Mouse (Mus musculus): Measurements from ENCODE around the gene Gm17078. TPM values are rescaled to one million over a fixed set of nuclear protein-coding genes. Genes with fewer than 3 reads are reported as not detected.

The Gm17078 gene
- not detected for total RNA-seq (2023)

GRCm38 (mm10) chr14:51611210-51611609 lies at the start of gene Gm17078:
Gm17078 (minus strand) TSS chr14:51611310.

GRCm38 (mm10) chr14:51635566-51635965 lies 24.5 kb upstream of the Gm17078 start, which contains the start of gene Gm4181:
Gm4181 (minus strand) TSS chr14:51635666.

GRCm38 (mm10) chr14:51592039-51592438 lies 19.1 kb downstream of the Gm17078 start, which contains the start of gene Gm17174:
Gm17174 (minus strand) TSS chr14:51592139.

GRCm38 (mm10) chr14:51573963-51574362 lies 37.1 kb downstream of the Gm17078 start, which contains the start of gene Gm17175:
Gm17175 (minus strand) TSS chr14:51574063.

Other genes starting within 250 kb of the Gm17078 start
- not detected for gene Gm7247, start 249.6 kb downstream of the Gm17078 start, total RNA-seq (2023)
- not detected for gene Vmn2r88, start 200.5 kb downstream of the Gm17078 start, total RNA-seq (2023)
- gene Vmn2r89, start 159.5 kb downstream of the Gm17078 start, total RNA-seq (2023) = not detected
- not detected for gene Gm5622, start 58.5 kb downstream of the Gm17078 start, total RNA-seq (2023)
- not detected for gene Gm17175, start 37.2 kb downstream of the Gm17078 start, total RNA-seq (2023)
- not detected for gene Gm17174, start 19.2 kb downstream of the Gm17078 start, total RNA-seq (2023)
- gene Gm4181, start 24.4 kb upstream of the Gm17078 start, total RNA-seq (2023) = not detected
- not detected for gene Gm17079, start 84.2 kb upstream of the Gm17078 start, total RNA-seq (2023)
- not detected for gene Gm5800, start 105.9 kb upstream of the Gm17078 start, total RNA-seq (2023)
- not detected for gene Ang4, start 162.3 kb upstream of the Gm17078 start, total RNA-seq (2023)
- not detected for gene AY358078, start 188.7 kb upstream of the Gm17078 start, total RNA-seq (2023)
- gene Ear6, start 242.4 kb upstream of the Gm17078 start, total RNA-seq (2023) = 10 to 100 TPM; 11.6 to 35.3 TPM